Mouse (Mus musculus): ENCODE measurements around the gene Ccdc106. TPM values are rescaled to one million over a fixed set of nuclear protein-coding genes. Genes with fewer than 3 reads are reported as not detected.

Gene Ccdc106
- polyA plus RNA-seq, 1 experiment from 2014 or later: 12.8 TPM

DNA sequence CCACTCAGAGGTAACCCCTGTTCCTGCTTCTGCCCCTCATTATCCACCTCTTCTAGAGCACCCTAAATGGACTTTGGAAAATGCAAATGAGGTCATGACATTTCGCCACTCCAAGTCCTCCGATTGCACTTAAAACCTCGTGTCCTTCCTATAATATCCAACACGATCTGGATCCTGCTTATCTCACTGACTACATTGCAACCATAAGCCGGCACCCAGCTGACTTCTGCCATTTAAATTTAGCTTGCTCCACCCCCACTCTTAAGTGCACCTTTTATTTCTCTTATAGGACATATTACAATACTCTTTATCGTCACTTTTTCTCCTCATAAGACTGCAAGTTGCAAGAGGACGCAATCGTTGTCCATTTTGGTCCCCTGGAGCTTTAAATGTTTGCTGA, 17.1 kb downstream of the Ccdc106 start:
- WGBS: 93% methylated on average over 8 of the region's 8 CpGs
- peaks cover 47% of the 10 kb centered on the region for H3K36me3 ChIP-seq (replicated peaks)
- H3K4me1 ChIP-seq: peaks cover 21% of the 10 kb centered on the region
- no peaks in the 10 kb centered on the region for H3K9me3 ChIP-seq
- 0 out of 2 replicates have a peak overlapping the region, but pooled peaks have one; percentile 74 for H3K9ac ChIP-seq
- H3K4me2 ChIP-seq: peak overlapping the region; percentile 54
- ATAC-seq (ENCODE audit: low FRiP score): no peak
- no peaks in the 10 kb centered on the region for H3K27me3 ChIP-seq
- H3K27ac ChIP-seq: peak overlapping the region; percentile 98; the same call in 1 of the 2 replicates
- H3K4me3 ChIP-seq (replicated peaks): peak overlapping the region; percentile 66

GRCm38 (mm10) chr7:5038109-5038732, 17.9 kb downstream of the Ccdc106 start, which contains the start of gene Zfp784:
TSS of gene Zfp784 (minus strand) at chr7:5038446.
- Histone ChIP-seq H3K9me3 (no peaks in the 10 kb centered on the region), H3K36me3 (replicated peaks) (peaks cover 39% of the 10 kb centered on the region), H3K27me3 (no peaks in the 10 kb centered on the region), H3K4me3 (replicated peaks) (peak within 1 kb of the TSS; percentile 66), H3K27ac (peak within 1 kb of the TSS; percentile 98), H3K4me2 (peak within 1 kb of the TSS; percentile 54), H3K9ac (peak within 1 kb of the TSS; percentile 74), H3K4me1 (peaks cover 21% of the 10 kb centered on the region)
- peak; percentile 96 for ATAC-seq (ENCODE audit: low FRiP score)
- WGBS: under 1% methylated on average over 48 of the region's 48 CpGs

DNA sequence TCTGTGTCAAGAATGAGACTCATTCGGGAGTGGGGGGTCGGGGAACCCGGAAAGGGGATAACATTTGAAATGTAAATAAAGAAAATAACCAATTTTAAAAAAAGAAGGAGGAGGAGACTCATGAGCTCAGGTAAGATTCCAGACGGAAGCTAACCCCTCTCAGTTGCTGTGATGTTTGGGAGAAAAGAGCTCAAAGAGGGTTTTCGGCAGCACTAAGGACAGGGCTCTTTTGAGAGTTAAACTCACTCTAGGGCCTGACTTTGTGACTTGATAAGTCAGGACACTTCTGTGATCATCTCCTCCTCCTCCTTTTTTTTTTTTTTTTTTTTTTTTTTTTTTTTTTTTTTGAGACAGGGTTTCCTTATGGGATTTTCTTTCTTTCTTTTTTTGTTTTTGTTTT, 18.6 kb downstream of the Ccdc106 start:
- Histone ChIP-seq H3K27ac (0 out of 2 replicates have a peak overlapping the region, but pooled peaks have one; percentile 98), H3K4me1 (peaks cover 21% of the 10 kb centered on the region), H3K27me3 (no peaks in the 10 kb centered on the region), H3K9ac (peak overlapping the region; percentile 74; the same call in 1 of the 2 replicates), H3K4me3 (replicated peaks) (peak overlapping the region; percentile 66), H3K36me3 (replicated peaks) (peaks cover 32% of the 10 kb centered on the region), H3K4me2 (peak overlapping the region; percentile 54), H3K9me3 (no peaks in the 10 kb centered on the region)
- ATAC-seq (ENCODE audit: low FRiP score): no peak
- WGBS: 43% methylated on average over 5 of the region's 5 CpGs

DNA sequence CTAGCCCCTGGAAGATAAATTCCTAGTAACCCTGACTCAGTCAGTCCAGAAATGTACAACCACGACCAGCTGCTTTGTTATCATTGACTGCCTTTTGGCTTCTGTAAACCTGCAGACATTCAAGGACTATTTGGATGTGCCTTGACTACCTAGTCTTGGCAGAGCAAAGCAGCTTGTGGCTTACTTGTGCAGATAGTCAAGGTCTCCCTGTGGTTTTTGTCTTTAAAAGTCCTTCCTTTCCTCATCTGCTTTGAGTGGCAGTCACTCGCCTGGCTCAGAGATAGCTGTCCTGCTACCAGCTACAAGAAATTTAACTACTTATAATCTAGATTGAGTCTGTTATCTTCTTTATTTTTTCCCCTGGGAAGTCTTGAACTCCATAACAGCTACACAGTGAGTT, 24.6 kb downstream of the Ccdc106 start:
- WGBS: 75% methylated on average over 2 of the region's 2 CpGs
- 0 out of 2 replicates have a peak, but pooled peaks cover under 1% of the 10 kb centered on the region for H3K4me1 ChIP-seq
- no peak overlapping the region for H3K4me3 ChIP-seq (replicated peaks)
- H3K27me3 ChIP-seq: 0 out of 2 replicates have a peak, but pooled peaks cover 3% of the 10 kb centered on the region
- no peak overlapping the region for H3K9ac ChIP-seq
- ATAC-seq (ENCODE audit: low FRiP score): no peak
- no peak overlapping the region for H3K27ac ChIP-seq
- H3K36me3 ChIP-seq (replicated peaks): peaks cover 6% of the 10 kb centered on the region
- H3K4me2 ChIP-seq: no peak overlapping the region
- no peaks in the 10 kb centered on the region for H3K9me3 ChIP-seq

- H3K9ac ChIP-seq: no peak overlapping the region
- peaks cover 7% of the 10 kb centered on the region for H3K4me1 ChIP-seq
- H3K4me2 ChIP-seq: no peak overlapping the region
- no peaks in the 10 kb centered on the region for H3K9me3 ChIP-seq
- peaks cover 5% of the 10 kb centered on the region; the same call in 1 of the 2 replicates for H3K36me3 ChIP-seq (replicated peaks)
- 73% methylated on average over 2 of the region's 2 CpGs for WGBS
- H3K4me3 ChIP-seq (replicated peaks): no peak overlapping the region
- H3K27me3 ChIP-seq: 0 out of 2 replicates have a peak, but pooled peaks cover 3% of the 10 kb centered on the region
- ATAC-seq (ENCODE audit: low FRiP score): no peak
- no peak overlapping the region for H3K27ac ChIP-seq
Observed at GRCm38 (mm10) chr7:5046112-5046511, 25.8 kb downstream of the Ccdc106 start.

- Histone ChIP-seq H3K27me3 (peaks cover 9% of the 10 kb centered on the region), H3K9ac (no peak overlapping the region), H3K27ac (no peak overlapping the region), H3K4me2 (no peak overlapping the region), H3K4me1 (peaks cover 12% of the 10 kb centered on the region), H3K36me3 (replicated peaks) (no peaks in the 10 kb centered on the region), H3K9me3 (no peaks in the 10 kb centered on the region), H3K4me3 (replicated peaks) (no peak overlapping the region)
- WGBS: 34% methylated on average over 2 of the region's 2 CpGs
- no peak for ATAC-seq (ENCODE audit: low FRiP score)
Observed at GRCm38 (mm10) chr7:5047313-5047712, 27.0 kb downstream of the Ccdc106 start.

DNA sequence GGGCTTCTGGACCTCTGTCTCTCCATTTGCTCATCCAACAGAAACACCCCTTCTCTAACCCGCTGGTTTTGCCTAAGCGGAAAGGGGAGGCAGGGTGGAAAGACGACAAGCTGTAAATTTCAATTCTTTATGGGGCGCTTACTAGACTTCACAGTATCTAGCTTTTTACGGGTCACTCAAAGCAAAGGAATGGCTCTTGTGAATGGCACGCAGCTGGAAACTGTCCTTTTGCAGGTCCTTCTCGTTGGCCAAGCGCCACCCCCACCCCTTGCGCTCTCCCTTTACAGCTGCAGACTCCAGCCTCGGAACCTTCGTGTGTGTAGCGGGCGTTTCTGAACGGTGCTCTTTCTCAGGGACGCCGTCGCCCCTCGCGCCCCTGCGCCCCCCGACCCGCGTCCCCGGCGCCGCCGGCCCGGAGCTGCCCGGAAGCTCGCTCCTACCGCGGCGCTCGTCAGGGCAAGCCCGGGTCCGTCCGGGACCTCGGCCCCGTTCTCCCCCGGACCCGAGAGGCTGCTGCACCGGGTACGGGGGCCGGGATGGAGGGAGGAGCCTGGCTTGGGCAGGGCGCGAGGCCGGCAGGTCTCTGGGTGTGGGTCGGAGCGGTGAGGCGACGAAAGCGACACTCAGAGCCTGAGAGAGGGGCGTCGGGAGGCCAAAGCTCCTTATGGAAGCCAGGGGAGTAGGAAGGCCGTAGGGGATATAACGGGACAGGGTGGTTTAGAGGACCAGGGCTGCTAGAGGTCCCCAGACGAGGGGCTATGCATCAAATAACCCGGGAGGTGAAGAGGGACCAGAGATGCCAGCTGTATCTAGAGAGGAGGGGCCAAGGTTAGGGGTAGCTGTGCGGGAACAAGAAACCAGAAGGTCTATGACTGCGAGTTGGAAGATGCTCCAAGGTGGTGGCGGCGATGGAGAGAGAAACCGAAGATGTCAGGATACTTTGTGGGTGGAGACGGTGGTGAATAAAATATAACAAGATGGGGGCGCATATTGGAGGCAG, 31.1 kb downstream of the Ccdc106 start, which contains the start of gene Zfp580:
TSS of gene Zfp580 (plus strand) at position 346 of the 1,000 bp plus-strand sequence.
- Histone ChIP-seq H3K36me3 (replicated peaks) (no peaks in the 10 kb centered on the region), H3K27ac (peak within 1 kb of the TSS; percentile 80), H3K4me2 (peak within 1 kb of the TSS; percentile 82), H3K4me1 (peaks cover 35% of the 10 kb centered on the region), H3K9ac (peak within 1 kb of the TSS; percentile 89), H3K27me3 (peaks cover 51% of the 10 kb centered on the region), H3K4me3 (replicated peaks) (peak within 1 kb of the TSS; percentile 79), H3K9me3 (no peaks in the 10 kb centered on the region)
- ATAC-seq (ENCODE audit: low FRiP score): peak; percentile 84
- WGBS: 2% methylated on average over 64 of the region's 65 CpGs

- Histone ChIP-seq H3K27ac (no peak overlapping the region), H3K36me3 (replicated peaks) (no peaks in the 10 kb centered on the region), H3K9ac (peak overlapping the region; percentile 89), H3K4me2 (peak overlapping the region; percentile 82), H3K9me3 (no peaks in the 10 kb centered on the region), H3K4me1 (peaks cover 44% of the 10 kb centered on the region), H3K27me3 (peaks cover 60% of the 10 kb centered on the region), H3K4me3 (replicated peaks) (peak overlapping the region; percentile 79)
- no peak for ATAC-seq (ENCODE audit: low FRiP score)
- WGBS: 3% methylated on average over 12 of the region's 12 CpGs
Observed at GRCm38 (mm10) chr7:5052438-5052837, 32.1 kb downstream of the Ccdc106 start.

DNA sequence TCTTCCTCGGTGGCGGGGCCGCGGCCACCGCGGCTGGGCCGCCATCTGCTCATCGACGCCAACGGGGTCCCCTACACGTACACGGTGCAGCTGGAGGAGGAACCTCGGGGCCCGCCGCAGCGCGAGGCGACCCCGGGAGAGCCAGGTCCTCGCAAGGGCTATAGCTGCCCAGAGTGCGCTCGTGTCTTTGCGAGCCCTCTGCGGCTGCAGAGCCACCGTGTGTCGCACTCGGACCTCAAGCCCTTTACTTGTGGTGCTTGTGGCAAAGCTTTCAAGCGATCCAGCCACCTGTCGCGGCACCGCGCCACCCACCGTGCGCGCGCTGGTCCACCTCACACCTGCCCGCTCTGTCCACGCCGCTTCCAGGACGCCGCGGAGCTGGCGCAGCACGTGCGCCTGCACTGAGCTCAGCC, 32.6 kb downstream of the Ccdc106 start:
- Histone ChIP-seq H3K27me3 (peaks cover 65% of the 10 kb centered on the region), H3K9me3 (no peaks in the 10 kb centered on the region), H3K9ac (peak overlapping the region; percentile 56), H3K4me3 (replicated peaks) (peak overlapping the region; percentile 79), H3K4me2 (peak overlapping the region; percentile 82), H3K4me1 (peaks cover 44% of the 10 kb centered on the region), H3K36me3 (replicated peaks) (no peaks in the 10 kb centered on the region), H3K27ac (no peak overlapping the region)
- WGBS: 2% methylated on average over 45 of the region's 45 CpGs
- no peak for ATAC-seq (ENCODE audit: low FRiP score)

DNA sequence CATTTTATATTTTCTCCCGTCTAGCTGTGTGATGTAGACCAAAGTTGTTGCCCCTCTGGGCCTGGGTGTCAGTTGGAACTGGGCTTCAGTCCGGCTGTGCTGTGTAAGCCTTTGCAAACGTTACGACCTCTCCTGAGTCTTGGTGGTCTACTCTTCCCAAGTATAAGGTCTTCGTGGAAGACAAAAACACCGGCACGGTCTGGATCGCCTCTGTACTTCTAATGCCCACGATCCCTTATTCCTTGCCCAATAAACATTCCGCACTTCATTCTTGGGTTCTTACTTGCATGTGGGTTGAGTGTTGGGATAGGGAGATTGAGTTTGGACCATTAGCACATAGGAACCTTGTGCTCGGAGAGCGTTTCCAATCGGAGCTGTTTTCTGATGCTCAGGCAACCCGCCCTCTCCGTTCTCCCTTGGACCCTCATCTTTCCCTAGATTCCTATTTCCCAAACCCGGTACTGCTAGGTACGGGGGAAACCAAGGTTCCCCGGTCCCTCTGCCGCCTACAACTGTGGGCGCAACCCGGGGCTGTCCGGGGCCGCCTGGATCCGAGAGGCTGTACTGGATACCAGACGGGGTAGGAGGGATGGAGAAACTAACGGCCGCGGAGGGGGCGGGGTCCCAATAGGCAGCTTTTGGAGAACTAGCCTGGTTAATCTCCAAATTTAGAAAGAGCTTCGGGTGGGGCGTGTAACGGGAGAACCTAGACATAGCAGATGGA, 33.3 kb downstream of the Ccdc106 start:
- H3K27ac ChIP-seq: no peak overlapping the region
- H3K4me2 ChIP-seq: peak overlapping the region; percentile 82
- H3K36me3 ChIP-seq (replicated peaks): no peaks in the 10 kb centered on the region
- ATAC-seq (ENCODE audit: low FRiP score): no peak
- H3K27me3 ChIP-seq: peaks cover 72% of the 10 kb centered on the region
- H3K4me1 ChIP-seq: peaks cover 44% of the 10 kb centered on the region
- peak overlapping the region; percentile 56; the same call in 1 of the 2 replicates for H3K9ac ChIP-seq
- H3K4me3 ChIP-seq (replicated peaks): peak overlapping the region; percentile 79
- 9% methylated on average over 32 of the region's 32 CpGs for WGBS
- H3K9me3 ChIP-seq: no peaks in the 10 kb centered on the region

DNA sequence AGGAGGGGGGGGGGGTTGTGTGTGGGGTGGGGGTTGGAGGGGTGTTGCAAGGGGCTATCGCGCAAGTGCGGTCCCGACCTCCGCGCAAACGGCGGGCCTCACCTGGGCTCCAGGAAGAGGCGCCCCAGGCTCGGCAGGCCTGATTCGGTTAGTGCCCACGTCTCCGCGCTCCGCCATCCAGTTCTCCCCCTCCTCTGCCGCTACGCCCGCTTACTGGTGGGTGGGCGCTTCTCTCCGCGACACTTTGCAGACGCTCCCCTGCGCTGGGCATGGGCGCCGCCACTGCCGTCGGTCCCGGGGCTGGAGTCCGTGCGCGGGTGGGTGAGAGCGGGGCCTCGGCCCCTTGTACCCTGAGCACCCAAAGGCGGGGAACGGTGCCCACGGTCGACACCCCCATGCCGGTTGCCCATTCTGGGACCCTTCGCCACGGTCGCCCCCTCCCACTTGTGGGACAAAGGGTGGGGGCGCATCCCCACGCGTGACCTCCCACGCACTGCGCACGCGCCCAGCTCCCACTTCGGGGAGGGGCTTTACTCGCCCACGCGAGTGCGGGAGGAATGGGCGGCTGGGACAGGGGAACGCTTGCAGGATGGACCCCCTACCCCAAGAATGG, 36.4 kb downstream of the Ccdc106 start:
- ATAC-seq (ENCODE audit: low FRiP score): no peak
- no peaks in the 10 kb centered on the region for H3K9me3 ChIP-seq
- no peak overlapping the region for H3K27ac ChIP-seq
- peaks cover 50% of the 10 kb centered on the region for H3K4me1 ChIP-seq
- WGBS: 2% methylated on average over 49 of the region's 55 CpGs
- no peaks in the 10 kb centered on the region for H3K36me3 ChIP-seq (replicated peaks)
- peaks cover 70% of the 10 kb centered on the region for H3K27me3 ChIP-seq
- peak overlapping the region; percentile 71 for H3K9ac ChIP-seq
- peak overlapping the region; percentile 70 for H3K4me2 ChIP-seq
- peak overlapping the region; percentile 48 for H3K4me3 ChIP-seq (replicated peaks)
